Mouse (Mus musculus): ENCODE data around the gene Arhgdib. TPM values are rescaled to one million over a fixed set of nuclear protein-coding genes. Genes with fewer than 3 reads are reported as not detected.

The Arhgdib gene
- total RNA-seq, 1 experiment, result 20.9 TPM

DNA sequence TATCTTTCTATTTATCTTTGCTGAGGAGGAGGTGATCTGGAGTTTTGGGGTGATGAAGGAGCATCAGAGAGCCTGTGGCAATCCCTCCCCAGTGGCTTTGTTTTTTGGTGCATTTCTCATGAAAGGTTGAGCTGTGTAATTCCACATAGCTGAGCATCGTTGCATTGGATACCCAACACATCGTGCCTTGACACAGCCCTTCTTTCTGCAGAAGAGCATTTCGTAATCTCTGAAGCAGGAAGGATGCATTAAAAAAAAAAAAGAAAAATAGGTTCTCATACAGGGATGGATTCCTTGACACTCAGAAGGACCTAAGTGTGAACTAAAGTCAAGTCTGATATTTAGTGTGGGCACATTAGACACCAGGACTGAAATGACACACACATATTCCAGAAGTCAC, 13.5 kb upstream of the Arhgdib start:
- H3K9me3 ChIP-seq (ENCODE audit: control insufficient read depth, insufficient read depth, low read depth, low read length), result no peaks in the 10 kb centered on the region
- TF ChIP-seq HCFC1 (IDR thresholded peaks at IDR 0.05; ENCODE audit: borderline replicate concordance, insufficient read depth, low read length), result no peak
- TF ChIP-seq ZC3H11A (IDR thresholded peaks at IDR 0.05; ENCODE audit: borderline replicate concordance, low read depth, low read length), result no peak
- TF ChIP-seq MAFK (IDR thresholded peaks at IDR 0.05; ENCODE audit: insufficient read depth, low read depth, low read length), result no peak
- TF ChIP-seq ZNF384 (IDR thresholded peaks at IDR 0.05; ENCODE audit: low read depth, low read length), result no peak
- TF ChIP-seq CHD2 (IDR thresholded peaks at IDR 0.05; ENCODE audit: low read depth, low read length), result no peak
- no peak overlapping the region for H3K4me3 ChIP-seq (ENCODE audit: insufficient read depth in 1 of 2, low read depth in 1 of 2, low read length in 2 of 2, poor library complexity in 1 of 2, severe bottlenecking in 1 of 2)
- no peak overlapping the region for H3K9ac ChIP-seq (ENCODE audit: insufficient read depth, low read depth, low read length, poor library complexity, severe bottlenecking)
- H3K27ac ChIP-seq (ENCODE audit: insufficient read depth, low read depth, low read length, poor library complexity, severe bottlenecking), result no peak overlapping the region
- H3K4me1 ChIP-seq (ENCODE audit: control insufficient read depth in 2 of 2, insufficient read depth in 2 of 2, low read length in 2 of 2, poor library complexity in 1 of 2), result peaks cover 0 to 5% of the 10 kb centered on the region in 2 experiments; a peak in 1 of 4 replicates
- DNase-seq (ENCODE audit: low read depth, low spot score), result no peak
- H3K36me3 ChIP-seq (ENCODE audit: control insufficient read depth, insufficient read depth, low read length, poor library complexity, severe bottlenecking), result no peaks in the 10 kb centered on the region
- in situ Hi-C loops (cut with MboI; ENCODE audit: low sequenced_read_pairs in 2 of 2, unreplicated experiment in 2 of 2), result no loop called here

DNA sequence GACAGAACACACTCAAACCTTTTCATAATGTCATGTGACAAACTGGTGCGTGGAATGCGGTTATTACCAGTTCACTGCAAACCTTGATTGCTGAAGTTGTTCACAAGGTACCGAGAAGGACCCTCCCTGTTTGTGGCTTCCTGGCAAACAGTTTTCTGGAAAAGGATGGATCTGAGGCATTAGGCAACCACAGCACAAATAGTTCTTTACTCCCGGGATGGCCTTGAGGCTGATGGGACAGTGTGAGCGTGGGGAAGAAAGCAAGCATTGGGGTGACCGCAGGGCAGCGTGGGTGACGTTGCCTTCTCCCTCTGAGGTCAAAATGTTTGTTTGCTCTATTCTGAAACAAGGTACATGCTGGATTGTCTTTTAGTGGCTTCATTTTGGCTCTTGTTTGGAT, 13.0 kb upstream of the Arhgdib start:
- no peak overlapping the region for H3K4me3 ChIP-seq (ENCODE audit: insufficient read depth in 1 of 2, low read depth in 1 of 2, low read length in 2 of 2, poor library complexity in 1 of 2, severe bottlenecking in 1 of 2)
- no peaks in the 10 kb centered on the region for H3K9me3 ChIP-seq (ENCODE audit: control insufficient read depth, insufficient read depth, low read depth, low read length)
- peaks cover 0 to 5% of the 10 kb centered on the region in 2 experiments; a peak in 1 of 4 replicates for H3K4me1 ChIP-seq (ENCODE audit: control insufficient read depth in 2 of 2, insufficient read depth in 2 of 2, low read length in 2 of 2, poor library complexity in 1 of 2)
- no peak for TF ChIP-seq MAFK (IDR thresholded peaks at IDR 0.05; ENCODE audit: insufficient read depth, low read depth, low read length)
- no peak for TF ChIP-seq ZNF384 (IDR thresholded peaks at IDR 0.05; ENCODE audit: low read depth, low read length)
- no peak for TF ChIP-seq HCFC1 (IDR thresholded peaks at IDR 0.05; ENCODE audit: borderline replicate concordance, insufficient read depth, low read length)
- TF ChIP-seq CHD2 (IDR thresholded peaks at IDR 0.05; ENCODE audit: low read depth, low read length), result no peak
- no peak overlapping the region for H3K27ac ChIP-seq (ENCODE audit: insufficient read depth, low read depth, low read length, poor library complexity, severe bottlenecking)
- DNase-seq (ENCODE audit: low read depth, low spot score), result no peak
- in situ Hi-C loops (cut with MboI; ENCODE audit: low sequenced_read_pairs in 2 of 2, unreplicated experiment in 2 of 2), result no loop called here
- no peak overlapping the region for H3K9ac ChIP-seq (ENCODE audit: insufficient read depth, low read depth, low read length, poor library complexity, severe bottlenecking)
- no peaks in the 10 kb centered on the region for H3K36me3 ChIP-seq (ENCODE audit: control insufficient read depth, insufficient read depth, low read length, poor library complexity, severe bottlenecking)

DNA sequence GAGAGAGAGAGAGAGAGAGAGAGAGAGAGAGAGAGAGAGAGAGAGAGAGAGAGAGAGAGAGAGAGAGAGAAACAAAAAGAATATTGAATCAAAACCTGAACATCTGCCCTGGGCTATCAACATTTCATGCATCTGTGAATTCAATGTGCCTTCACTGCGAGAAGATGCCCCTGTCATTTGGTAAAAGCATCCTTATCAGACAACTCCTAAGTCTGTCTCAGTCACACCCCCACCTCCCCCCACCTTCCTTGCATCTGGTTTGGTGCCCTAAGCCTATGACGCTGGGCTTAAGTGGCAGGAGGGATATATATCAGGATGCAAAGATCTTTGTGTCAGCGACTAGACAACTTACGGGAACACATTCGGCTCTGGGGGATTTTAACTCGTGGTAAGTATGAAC, 12.5 kb upstream of the Arhgdib start:
- TF ChIP-seq CHD2 (IDR thresholded peaks at IDR 0.05; ENCODE audit: low read depth, low read length), result no peak
- TF ChIP-seq HCFC1 (IDR thresholded peaks at IDR 0.05; ENCODE audit: borderline replicate concordance, insufficient read depth, low read length), result no peak
- no peak for TF ChIP-seq MAFK (IDR thresholded peaks at IDR 0.05; ENCODE audit: insufficient read depth, low read depth, low read length)
- no peak for TF ChIP-seq ZC3H11A (IDR thresholded peaks at IDR 0.05; ENCODE audit: borderline replicate concordance, low read depth, low read length)
- TF ChIP-seq ZNF384 (IDR thresholded peaks at IDR 0.05; ENCODE audit: low read depth, low read length), result no peak
- Histone ChIP-seq H3K9ac (ENCODE audit: insufficient read depth, low read depth, low read length, poor library complexity, severe bottlenecking) (no peak overlapping the region), H3K4me1 (ENCODE audit: control insufficient read depth in 2 of 2, insufficient read depth in 2 of 2, low read length in 2 of 2, poor library complexity in 1 of 2) (peaks cover 0 to 5% of the 10 kb centered on the region in 2 experiments; a peak in 1 of 4 replicates), H3K4me3 (ENCODE audit: insufficient read depth in 1 of 2, low read depth in 1 of 2, low read length in 2 of 2, poor library complexity in 1 of 2, severe bottlenecking in 1 of 2) (no peak overlapping the region), H3K27ac (ENCODE audit: insufficient read depth, low read depth, low read length, poor library complexity, severe bottlenecking) (no peak overlapping the region), H3K9me3 (ENCODE audit: control insufficient read depth, insufficient read depth, low read depth, low read length) (no peaks in the 10 kb centered on the region), H3K36me3 (ENCODE audit: control insufficient read depth, insufficient read depth, low read length, poor library complexity, severe bottlenecking) (no peaks in the 10 kb centered on the region)
- in situ Hi-C loops (cut with MboI; ENCODE audit: low sequenced_read_pairs in 2 of 2, unreplicated experiment in 2 of 2), result no loop called here
- DNase-seq (ENCODE audit: low read depth, low spot score), result no peak

DNA sequence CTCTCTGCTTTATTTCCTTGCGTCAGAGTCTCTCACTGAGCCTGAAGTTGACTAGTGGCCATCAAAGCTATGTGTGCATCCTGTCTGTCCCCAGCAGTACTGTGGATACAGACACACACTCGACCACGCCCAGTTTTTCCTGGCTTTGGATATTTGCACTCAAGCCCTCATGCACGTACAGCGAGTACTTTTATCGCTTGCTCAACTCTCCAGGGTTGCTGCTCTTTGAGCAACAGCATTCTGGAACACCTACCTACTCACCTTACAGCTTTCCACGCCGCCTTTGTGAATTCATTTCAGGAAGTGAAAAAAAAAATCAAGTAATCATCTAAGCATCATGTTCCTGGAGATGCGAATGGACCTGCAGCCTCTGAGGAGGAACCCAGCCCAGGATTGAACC, 11.2 kb upstream of the Arhgdib start:
- no peaks in the 10 kb centered on the region for H3K36me3 ChIP-seq (ENCODE audit: control insufficient read depth, insufficient read depth, low read length, poor library complexity, severe bottlenecking)
- no peak overlapping the region for H3K4me3 ChIP-seq (ENCODE audit: insufficient read depth in 1 of 2, low read depth in 1 of 2, low read length in 2 of 2, poor library complexity in 1 of 2, severe bottlenecking in 1 of 2)
- H3K9ac ChIP-seq (ENCODE audit: insufficient read depth, low read depth, low read length, poor library complexity, severe bottlenecking), result no peak overlapping the region
- H3K9me3 ChIP-seq (ENCODE audit: control insufficient read depth, insufficient read depth, low read depth, low read length), result no peaks in the 10 kb centered on the region
- H3K4me1 ChIP-seq (ENCODE audit: control insufficient read depth in 2 of 2, insufficient read depth in 2 of 2, low read length in 2 of 2, poor library complexity in 1 of 2), result peaks cover 0 to 5% of the 10 kb centered on the region in 2 experiments; a peak in 1 of 4 replicates
- TF ChIP-seq MAFK (IDR thresholded peaks at IDR 0.05; ENCODE audit: insufficient read depth, low read depth, low read length), result no peak
- no peak for TF ChIP-seq CHD2 (IDR thresholded peaks at IDR 0.05; ENCODE audit: low read depth, low read length)
- TF ChIP-seq ZNF384 (IDR thresholded peaks at IDR 0.05; ENCODE audit: low read depth, low read length), result no peak
- no peak for TF ChIP-seq HCFC1 (IDR thresholded peaks at IDR 0.05; ENCODE audit: borderline replicate concordance, insufficient read depth, low read length)
- TF ChIP-seq ZC3H11A (IDR thresholded peaks at IDR 0.05; ENCODE audit: borderline replicate concordance, low read depth, low read length), result no peak
- H3K27ac ChIP-seq (ENCODE audit: insufficient read depth, low read depth, low read length, poor library complexity, severe bottlenecking), result no peak overlapping the region
- in situ Hi-C loops (cut with MboI; ENCODE audit: low sequenced_read_pairs in 2 of 2, unreplicated experiment in 2 of 2), result no loop called here
- DNase-seq (ENCODE audit: low read depth, low spot score), result no peak

DNA sequence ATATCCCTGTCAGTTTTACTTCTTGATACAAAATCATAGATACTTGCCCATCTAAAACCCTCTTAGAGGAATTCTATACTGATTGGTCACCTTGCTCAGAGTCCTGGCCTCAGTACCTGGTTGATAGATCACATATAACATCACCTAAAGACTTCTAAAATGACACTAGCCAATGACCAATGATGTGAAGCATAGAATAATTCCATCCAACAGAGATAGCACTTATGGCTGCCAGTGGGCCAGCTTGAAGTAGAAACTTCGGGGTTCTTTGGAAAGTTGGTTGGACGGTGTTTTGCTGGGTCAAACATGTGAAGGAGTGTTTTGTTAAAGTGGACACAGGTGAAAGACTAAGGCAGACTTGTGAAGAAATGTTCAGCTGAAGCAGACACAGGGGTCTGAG, 8.5 kb upstream of the Arhgdib start:
- Histone ChIP-seq H3K4me1 (ENCODE audit: control insufficient read depth in 2 of 2, insufficient read depth in 2 of 2, low read length in 2 of 2, poor library complexity in 1 of 2) (no peaks in the 10 kb centered on the region; a peak in 1 of 4 replicates), H3K36me3 (ENCODE audit: control insufficient read depth, insufficient read depth, low read length, poor library complexity, severe bottlenecking) (no peaks in the 10 kb centered on the region), H3K27ac (ENCODE audit: insufficient read depth, low read depth, low read length, poor library complexity, severe bottlenecking) (no peak overlapping the region), H3K9ac (ENCODE audit: insufficient read depth, low read depth, low read length, poor library complexity, severe bottlenecking) (no peak overlapping the region), H3K4me3 (ENCODE audit: insufficient read depth in 1 of 2, low read depth in 1 of 2, low read length in 2 of 2, poor library complexity in 1 of 2, severe bottlenecking in 1 of 2) (no peak overlapping the region), H3K9me3 (ENCODE audit: control insufficient read depth, insufficient read depth, low read depth, low read length) (no peaks in the 10 kb centered on the region)
- in situ Hi-C loops (cut with MboI; ENCODE audit: low sequenced_read_pairs in 2 of 2, unreplicated experiment in 2 of 2), result no loop called here
- DNase-seq (ENCODE audit: low read depth, low spot score), result no peak
- TF ChIP-seq ZNF384 (IDR thresholded peaks at IDR 0.05; ENCODE audit: low read depth, low read length), result no peak
- TF ChIP-seq CHD2 (IDR thresholded peaks at IDR 0.05; ENCODE audit: low read depth, low read length), result no peak
- TF ChIP-seq ZC3H11A (IDR thresholded peaks at IDR 0.05; ENCODE audit: borderline replicate concordance, low read depth, low read length), result no peak
- TF ChIP-seq MAFK (IDR thresholded peaks at IDR 0.05; ENCODE audit: insufficient read depth, low read depth, low read length), result no peak
- TF ChIP-seq HCFC1 (IDR thresholded peaks at IDR 0.05; ENCODE audit: borderline replicate concordance, insufficient read depth, low read length), result no peak

All from ES-E14 (cell line).